Mouse (Mus musculus) cerebellum, postnatal 4 days (tissue): ENCODE results near the gene 9030025P20Rik.
A peak's percentile ranks its signal among the peaks of the same experiment; 100 is the strongest.
"Not testable (repeated sequence)": the region's sequence is repeated elsewhere in the genome, so short reads cannot be mapped to it uniquely, and the experiment has no call there.

Source experiments
- DNase-seq, 2 experiments: peaks; one replicate each; pipeline ENCODE4 v3.0.0; 2022; ENCODE audit warnings: low spot score in 2 of 2, mixed read lengths in 1 of 2

Gene 9030025P20Rik

GRCm38 (mm10) chr17:14990116-14990702 is 11.9 kb downstream of the 9030025P20Rik start:
- DNase-seq, result peak in 1 of 2 experiments; percentile 11

DNA sequence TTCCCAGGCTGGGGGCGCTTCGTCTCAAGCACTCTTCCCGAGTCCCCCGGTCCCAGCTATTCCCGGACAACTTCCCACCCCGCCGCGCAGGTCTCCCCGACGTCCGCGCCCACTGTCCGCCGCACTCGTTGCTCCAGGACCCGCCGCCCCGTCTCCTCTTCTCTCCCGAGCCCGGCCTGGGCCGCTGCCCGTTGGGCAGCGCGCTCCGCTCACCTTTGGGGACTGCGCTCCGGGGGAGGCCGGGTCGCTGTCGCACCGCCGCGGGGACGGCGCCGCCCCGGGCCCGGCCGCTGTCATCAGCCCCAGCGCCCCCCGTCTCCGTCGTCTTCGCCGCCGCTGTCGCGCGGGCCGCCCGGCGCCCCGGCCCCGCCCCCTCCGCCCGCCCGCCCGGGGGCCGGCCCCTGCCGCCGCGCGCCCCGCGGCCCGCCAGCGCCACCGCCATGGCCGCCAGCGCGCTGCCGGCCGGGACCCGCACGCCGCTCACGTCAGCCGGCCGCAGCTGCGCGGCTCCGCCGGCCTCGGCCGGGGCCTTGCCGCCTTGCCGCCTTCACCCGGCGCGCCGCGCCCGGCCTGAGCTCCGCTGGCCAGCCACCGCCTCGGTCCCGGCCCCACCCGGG is 14.4 kb downstream of the 9030025P20Rik start:
- DNase-seq, result not testable (repeated sequence)

DNA sequence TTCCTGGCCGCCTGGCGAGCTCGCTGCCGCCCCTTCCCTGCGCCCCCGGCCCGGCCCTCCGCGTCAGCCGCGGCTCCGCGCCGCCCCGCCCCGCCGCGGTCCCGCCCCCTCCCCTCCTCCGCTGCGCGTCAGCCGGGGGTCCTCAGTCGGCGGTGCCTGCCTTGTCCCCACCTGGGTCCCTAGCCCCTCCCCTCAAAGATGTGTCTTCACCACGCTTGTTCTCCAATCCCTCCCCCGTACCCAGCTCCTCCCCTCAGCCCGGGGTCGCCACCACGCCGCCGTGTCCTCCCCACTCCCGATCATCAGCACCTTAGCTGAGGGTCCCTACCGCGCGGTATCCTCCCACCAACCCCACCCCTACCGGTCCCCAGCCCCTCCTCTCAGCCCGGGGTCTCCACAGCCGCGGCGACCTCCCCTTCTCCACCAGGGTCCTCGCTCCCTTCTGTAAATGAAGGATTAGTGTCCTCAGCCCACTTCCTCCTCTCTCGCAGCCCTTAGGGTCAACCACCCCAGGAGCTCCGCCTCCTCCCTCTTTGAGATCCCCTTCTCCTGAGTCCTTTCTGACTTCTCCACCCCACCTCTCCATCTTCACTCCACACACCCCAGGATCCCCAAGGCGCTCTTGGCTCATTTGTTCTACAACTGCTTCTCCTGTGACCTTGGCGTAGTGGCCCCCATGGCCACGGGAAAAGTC is 15.0 kb downstream of the 9030025P20Rik start:
- DNase-seq, result not testable (repeated sequence)

DNA sequence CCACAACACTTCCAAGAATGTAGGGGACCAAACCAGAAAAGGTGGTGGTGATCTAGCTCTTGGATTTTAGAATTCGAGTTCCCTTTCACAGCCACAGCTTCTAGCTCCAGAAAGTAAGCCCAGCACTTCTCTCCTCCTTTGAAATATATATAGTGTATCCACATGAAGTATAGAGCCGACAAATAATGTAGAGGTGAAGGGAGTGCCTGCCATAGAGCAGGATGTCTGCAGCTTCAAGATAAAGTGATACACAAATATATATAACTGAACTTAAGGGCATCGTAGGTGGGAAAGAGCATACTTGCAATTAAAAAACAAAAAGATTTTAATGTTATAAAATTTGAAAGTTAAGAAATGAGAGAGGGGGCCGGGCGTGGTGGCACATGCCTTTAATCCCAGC is 15.9 kb downstream of the 9030025P20Rik start:
- not testable (repeated sequence) for DNase-seq

DNA sequence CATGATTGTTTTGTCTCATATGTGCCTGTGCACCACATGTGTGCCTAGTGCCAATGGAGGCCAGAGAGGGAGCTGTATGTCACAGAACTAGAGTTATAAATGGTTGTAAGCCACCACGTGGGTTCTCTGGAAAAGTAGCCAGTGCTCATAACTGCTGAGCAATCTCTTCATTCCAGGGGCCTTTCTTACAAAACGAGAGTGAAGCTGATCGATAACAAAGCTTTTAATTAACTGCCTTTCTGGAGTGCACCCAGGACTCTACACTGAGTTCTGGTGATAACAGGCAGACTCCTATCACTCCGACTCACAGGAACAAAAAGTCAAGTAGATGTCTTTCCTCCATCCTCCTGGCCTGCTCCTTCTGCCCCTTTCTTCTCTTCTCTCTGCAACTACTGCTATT is 21.8 kb downstream of the 9030025P20Rik start:
- not testable (repeated sequence) for DNase-seq

GRCm38 (mm10) chr17:15009088-15009487 is 30.8 kb downstream of the 9030025P20Rik start:
- DNase-seq, result not testable (repeated sequence)

DNA sequence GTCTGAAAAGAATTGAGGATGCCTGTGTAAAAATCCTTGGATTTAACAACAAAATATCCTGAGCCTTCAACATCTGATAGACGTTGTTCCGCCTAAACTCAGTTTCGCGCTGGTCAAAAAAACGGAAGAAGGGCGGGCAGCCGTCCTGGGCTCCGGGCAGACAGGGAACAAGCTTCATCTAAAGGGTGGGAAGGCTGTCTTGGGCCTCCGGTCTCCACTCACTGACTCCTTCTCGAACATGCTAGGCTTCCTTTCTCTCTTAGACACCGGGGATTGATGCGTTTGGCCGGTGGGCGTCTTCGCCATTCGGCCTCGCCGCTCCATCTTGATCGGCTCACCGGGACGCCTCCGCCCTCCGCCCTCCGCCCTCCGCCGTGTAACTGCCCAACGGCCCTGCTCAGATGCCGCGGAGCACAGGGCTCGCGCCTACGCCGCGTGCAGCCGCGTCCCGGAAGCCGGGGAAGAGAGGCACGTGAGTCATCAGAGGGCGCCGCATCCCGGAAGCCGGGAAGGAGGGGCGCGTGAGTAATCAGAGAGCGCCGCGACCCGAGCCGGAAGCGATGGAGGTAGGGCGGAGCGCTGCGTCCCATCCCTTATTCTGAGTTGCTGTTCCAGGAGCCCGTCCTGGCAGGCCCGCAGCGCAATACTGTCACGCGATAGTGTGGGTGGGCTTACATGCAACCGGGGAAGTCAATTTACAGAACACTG is 31.6 kb downstream of the 9030025P20Rik start, which contains the start of gene Gm3435:
Gm3435 (plus strand) TSS at position 471 of the 708 bp plus-strand sequence.
- DNase-seq, result not testable (repeated sequence)

DNA sequence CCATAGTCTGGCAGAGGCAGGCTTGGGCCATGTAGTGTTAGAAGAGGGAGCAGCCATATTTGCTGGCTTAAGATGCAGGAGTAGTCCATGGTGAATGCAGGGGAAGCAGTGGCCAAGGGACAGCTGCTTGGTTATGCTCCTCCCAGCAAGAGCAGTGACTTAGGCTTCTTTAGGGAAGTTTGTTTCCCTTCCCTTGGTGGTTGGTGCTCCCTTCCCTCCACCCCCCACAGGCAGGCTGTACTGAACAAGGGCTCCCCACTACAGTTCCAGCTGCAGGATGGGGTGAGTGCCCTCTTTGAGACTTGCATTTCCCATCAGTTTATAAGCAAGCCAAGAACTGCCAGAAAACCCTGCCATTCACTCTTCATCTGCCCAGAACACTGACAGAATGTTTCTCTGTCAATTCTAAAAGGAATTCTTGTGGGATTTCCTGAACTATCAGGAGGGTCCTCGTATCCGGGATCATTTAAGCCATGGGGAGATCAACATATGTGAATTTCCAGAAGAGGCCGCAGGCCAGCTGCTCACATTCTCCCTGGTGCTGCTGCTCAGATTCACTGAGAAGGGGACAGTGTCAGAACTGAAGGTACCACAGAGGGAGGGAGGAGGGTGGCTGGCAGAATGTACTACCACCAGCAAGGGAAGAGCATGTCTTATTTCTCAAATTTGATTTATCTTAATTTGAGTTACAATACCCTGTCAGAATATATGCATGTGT is 43.4 kb downstream of the 9030025P20Rik start:
- DNase-seq, result peak; percentile 1 to 14

- not testable (repeated sequence) for DNase-seq
These were observed 45.7 kb downstream of the 9030025P20Rik start for GRCm38 (mm10) chr17:15023878-15024492.

GRCm38 (mm10) chr17:15024502-15025193 is 46.4 kb downstream of the 9030025P20Rik start:
- not testable (repeated sequence) for DNase-seq

DNA sequence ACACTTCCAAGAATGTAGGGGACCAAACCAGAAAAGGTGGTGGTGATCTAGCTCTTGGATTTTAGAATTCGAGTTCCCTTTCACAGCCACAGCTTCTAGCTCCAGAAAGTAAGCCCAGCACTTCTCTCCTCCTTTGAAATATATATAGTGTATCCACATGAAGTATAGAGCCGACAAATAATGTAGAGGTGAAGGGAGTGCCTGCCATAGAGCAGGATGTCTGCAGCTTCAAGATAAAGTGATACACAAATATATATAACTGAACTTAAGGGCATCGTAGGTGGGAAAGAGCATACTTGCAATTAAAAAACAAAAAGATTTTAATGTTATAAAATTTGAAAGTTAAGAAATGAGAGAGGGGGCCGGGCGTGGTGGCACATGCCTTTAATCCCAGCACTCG is 47.2 kb downstream of the 9030025P20Rik start:
- not testable (repeated sequence) for DNase-seq

GRCm38 (mm10) chr17:15031414-15031813 is 53.1 kb downstream of the 9030025P20Rik start:
- not testable (repeated sequence) for DNase-seq

DNA sequence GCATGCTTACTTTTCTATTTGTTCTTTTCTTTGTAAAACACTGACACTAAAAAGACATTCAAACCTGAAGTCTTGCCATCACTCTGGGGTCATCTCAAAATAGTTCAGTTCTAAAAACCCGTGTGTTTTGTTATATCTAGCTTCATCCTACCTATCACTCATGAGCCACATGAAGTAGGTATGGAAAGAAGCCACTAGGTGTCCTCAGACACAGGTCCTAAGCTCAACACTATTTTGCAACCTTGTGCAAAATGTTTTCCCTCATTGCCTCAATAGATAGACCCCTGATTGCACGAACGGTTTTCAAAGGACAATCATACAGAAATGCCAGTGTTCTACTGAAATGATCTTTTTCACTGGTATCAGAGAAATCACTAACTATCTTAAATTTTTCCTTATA is 62.2 kb downstream of the 9030025P20Rik start:
- not testable (repeated sequence) for DNase-seq
